Comparison of ENCODE assay signal across 7 mouse cellular contexts in genomic region chr6:98632278-98633063, GRCm38 (mm10).
A peak's percentile ranks its signal among the peaks of the same experiment; 100 is the strongest.
DNase-seq lines count a peak whose midpoint lies in the region; ATAC-seq lines count a peak whose summit lies in the region.

No protein-coding gene starts in this region.

- no peak overlapping the region for H3K27ac ChIP-seq in heart, embryonic 15.5 days

- peak overlapping the region; percentile 37 for H3K4me2 ChIP-seq in heart, embryonic 15.5 days

- 32% methylated on average over 18 of the region's 18 CpGs for WGBS in heart, embryonic 15.5 days

- H3K4me3 ChIP-seq in heart, embryonic 15.5 days: no peak overlapping the region

- H3K9ac ChIP-seq in heart, embryonic 15.5 days: no peak overlapping the region

- intact Hi-C loops in left cerebral cortex, postnatal 10 days (cut with DNase I): no loop called here

- peaks cover 5% of the 10 kb centered on the region; the same call in 1 of the 2 replicates for H3K4me1 ChIP-seq in heart, embryonic 15.5 days (replicated peaks)

- H3K36me3 ChIP-seq in heart, embryonic 15.5 days: no peaks in the 10 kb centered on the region

- H3K27me3 ChIP-seq in heart, embryonic 15.5 days: no peaks in the 10 kb centered on the region

- H3K9me3 ChIP-seq in heart, embryonic 15.5 days (replicated peaks): no peaks in the 10 kb centered on the region

- peak; percentile 10 to 13 for DNase-seq in B cell, adult 2 months
- peak; percentile 17 to 63 for DNase-seq in left cerebral cortex, postnatal 10 days (ENCODE audit: extremely low spot score in 1 of 2, low spot score in 2 of 2)
- DNase-seq in right cerebral cortex, adult 18-20 months: peak; percentile 83
- no peak for DNase-seq in adrenal gland, postnatal 10 days
- DNase-seq in spleen, adult 18-20 months: no peak

- peak; percentile 70 for ATAC-seq in CD4-positive, CD25-positive, alpha-beta regulatory T cell, adult 4 months
- ATAC-seq in heart, embryonic 15.5 days (replicated peaks; ENCODE audit: insufficient number of reproducible peaks, insufficient read depth, low FRiP score, low read depth): no peak

Comparison
In these comparisons a context has a peak if more than half of its experiments do, and no peak if none do; other contexts are left out.
1. DNase-seq: peak in B cell, adult 2 months (2 of 2), left cerebral cortex, postnatal 10 days (2 of 2) and right cerebral cortex, adult 18-20 months (single experiment); none in adrenal gland, postnatal 10 days (single experiment) and spleen, adult 18-20 months (0 of 2).